Mouse (Mus musculus): ENCODE measurements at regions not wholly inside any gene's neighbourhood (a gene's known extent, or its start where the extent isn't known, plus 50 kb on each side); places are given as distances from the start of the nearest gene placed in this dataset.

DNA sequence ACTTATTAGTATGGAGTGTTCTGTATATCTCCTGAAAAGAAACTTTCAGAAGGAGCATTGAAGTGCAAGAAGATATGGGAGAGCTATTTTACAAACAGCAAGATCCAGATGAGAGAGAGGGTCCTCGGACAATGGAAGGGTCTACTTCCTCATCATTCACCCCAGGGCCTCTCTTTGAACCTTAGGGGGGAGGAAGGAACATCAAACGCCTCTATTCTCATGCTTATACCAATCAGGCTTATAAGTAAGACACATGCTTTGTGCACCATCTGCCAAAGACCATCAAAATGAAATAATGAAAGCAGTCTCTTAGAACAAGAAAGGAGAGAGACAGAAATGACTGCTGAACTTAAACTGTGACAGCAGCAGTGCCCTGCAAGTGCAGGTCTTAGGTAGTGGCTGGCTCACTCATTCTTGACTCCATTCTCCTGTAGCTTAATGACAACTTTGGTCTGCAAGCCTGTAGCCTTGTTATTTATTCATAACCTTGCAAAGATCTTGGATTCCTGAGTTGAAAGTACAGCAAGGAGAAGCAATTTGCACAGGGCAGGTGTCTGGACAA lies 424.5 kb downstream of the Plk2 start:
- no peak overlapping the region for H3K4me2 ChIP-seq (ENCODE audit: low read length)
- no peak overlapping the region for H3K27ac ChIP-seq (ENCODE audit: low read depth, low read length)
- H3K4me1 ChIP-seq (ENCODE audit: control insufficient read depth, insufficient read depth, low read depth, low read length): no peaks in the 10 kb centered on the region
- no peak overlapping the region for H3K4me3 ChIP-seq (ENCODE audit: low read length)
- 24% methylated on average over 2 of the region's 2 CpGs for WGBS
- H3K9ac ChIP-seq (ENCODE audit: low read depth, low read length): no peak overlapping the region
- no peak for ATAC-seq
- H3K27me3 ChIP-seq (replicated peaks; ENCODE audit: control insufficient read depth, insufficient read depth, low read length): no peaks in the 10 kb centered on the region
- H3K36me3 ChIP-seq (ENCODE audit: control insufficient read depth, insufficient read depth, low read length): no peaks in the 10 kb centered on the region
- H3K9me3 ChIP-seq (ENCODE audit: control insufficient read depth, low read length): no peaks in the 10 kb centered on the region

DNA sequence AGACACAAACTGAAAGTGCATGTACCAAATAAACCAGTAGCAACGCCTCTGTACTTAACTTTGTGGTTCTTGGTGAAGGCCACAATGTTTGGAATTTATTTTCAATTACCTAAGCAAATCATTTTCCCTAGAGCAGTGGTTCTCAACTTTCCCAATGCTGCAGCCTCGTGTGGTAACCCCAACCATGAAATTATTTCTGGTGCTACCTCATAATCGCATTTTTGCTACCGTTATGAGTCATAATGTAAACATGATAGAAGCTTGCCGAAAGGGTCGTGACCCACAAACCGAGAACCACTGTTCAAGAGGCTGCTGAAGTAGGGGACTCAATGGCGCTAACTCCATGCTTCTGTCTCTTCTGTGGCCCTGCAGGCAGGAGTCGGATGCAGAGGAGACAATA lies 429.9 kb upstream of the Actbl2 start:
- Histone ChIP-seq H3K27ac (ENCODE audit: low read depth, low read length) (no peak overlapping the region), H3K9ac (ENCODE audit: low read depth, low read length) (no peak overlapping the region), H3K9me3 (ENCODE audit: control insufficient read depth, low read length) (no peaks in the 10 kb centered on the region), H3K27me3 (replicated peaks; ENCODE audit: control insufficient read depth, insufficient read depth, low read length) (no peaks in the 10 kb centered on the region), H3K4me2 (ENCODE audit: low read length) (no peak overlapping the region), H3K4me1 (ENCODE audit: control insufficient read depth, insufficient read depth, low read depth, low read length) (no peaks in the 10 kb centered on the region), H3K4me3 (ENCODE audit: low read length) (no peak overlapping the region), H3K36me3 (ENCODE audit: control insufficient read depth, insufficient read depth, low read length) (no peaks in the 10 kb centered on the region)
- no peak for ATAC-seq
- 92% methylated on average over 9 of the region's 9 CpGs for WGBS

DNA sequence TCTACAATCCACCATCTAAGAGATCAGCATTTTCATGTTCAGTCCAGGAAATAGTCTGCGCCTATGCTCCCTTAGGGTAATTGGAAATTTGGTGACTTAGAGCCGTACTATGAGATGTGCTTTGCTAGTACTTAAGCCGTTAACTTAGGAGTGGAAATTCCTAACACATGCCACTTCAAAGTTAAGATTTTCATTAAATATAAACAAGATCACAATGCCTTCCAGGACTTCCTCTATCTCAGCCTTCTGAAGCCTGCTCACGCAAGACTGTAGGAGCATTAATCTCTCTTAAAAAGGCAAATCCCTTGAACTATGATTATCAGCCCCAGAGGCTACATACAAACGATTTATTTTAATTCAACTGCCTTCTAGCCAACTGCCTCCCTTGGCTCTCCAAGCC lies 422.4 kb upstream of the Actbl2 start:
- ATAC-seq: no peak
- Histone ChIP-seq H3K4me3 (ENCODE audit: low read length) (no peak overlapping the region), H3K4me2 (ENCODE audit: low read length) (no peak overlapping the region), H3K9ac (ENCODE audit: low read depth, low read length) (no peak overlapping the region), H3K27me3 (replicated peaks; ENCODE audit: control insufficient read depth, insufficient read depth, low read length) (no peaks in the 10 kb centered on the region), H3K36me3 (ENCODE audit: control insufficient read depth, insufficient read depth, low read length) (no peaks in the 10 kb centered on the region), H3K27ac (ENCODE audit: low read depth, low read length) (no peak overlapping the region), H3K9me3 (ENCODE audit: control insufficient read depth, low read length) (no peaks in the 10 kb centered on the region), H3K4me1 (ENCODE audit: control insufficient read depth, insufficient read depth, low read depth, low read length) (no peaks in the 10 kb centered on the region)
- 78% methylated on average over 5 of the region's 5 CpGs for WGBS

DNA sequence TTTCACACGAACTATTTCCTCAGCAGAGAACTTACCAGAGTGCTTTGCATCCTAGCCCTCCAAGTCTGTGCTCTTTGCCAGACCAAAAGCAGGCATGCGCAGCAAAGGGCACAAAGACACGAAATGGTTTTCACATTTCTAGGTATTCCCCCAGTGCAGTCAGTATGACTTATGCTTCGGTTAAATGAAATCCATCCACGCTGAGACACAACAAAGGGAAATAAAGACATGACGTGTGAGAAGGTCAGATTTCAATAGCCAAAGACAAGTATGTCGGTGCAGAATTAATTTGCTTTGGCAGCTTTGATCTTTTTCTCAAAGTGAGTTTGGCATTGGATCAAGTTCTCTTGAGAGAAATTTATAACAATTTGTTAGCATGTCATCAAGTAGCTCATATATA lies 417.9 kb upstream of the Actbl2 start:
- no peaks in the 10 kb centered on the region for H3K36me3 ChIP-seq (ENCODE audit: control insufficient read depth, insufficient read depth, low read length)
- WGBS: 44% methylated on average over 7 of the region's 7 CpGs
- H3K27ac ChIP-seq (ENCODE audit: low read depth, low read length): no peak overlapping the region
- H3K4me2 ChIP-seq (ENCODE audit: low read length): no peak overlapping the region
- H3K4me3 ChIP-seq (ENCODE audit: low read length): no peak overlapping the region
- no peak for ATAC-seq
- H3K4me1 ChIP-seq (ENCODE audit: control insufficient read depth, insufficient read depth, low read depth, low read length): no peaks in the 10 kb centered on the region
- H3K9ac ChIP-seq (ENCODE audit: low read depth, low read length): no peak overlapping the region
- H3K9me3 ChIP-seq (ENCODE audit: control insufficient read depth, low read length): no peaks in the 10 kb centered on the region
- H3K27me3 ChIP-seq (replicated peaks; ENCODE audit: control insufficient read depth, insufficient read depth, low read length): no peaks in the 10 kb centered on the region

DNA sequence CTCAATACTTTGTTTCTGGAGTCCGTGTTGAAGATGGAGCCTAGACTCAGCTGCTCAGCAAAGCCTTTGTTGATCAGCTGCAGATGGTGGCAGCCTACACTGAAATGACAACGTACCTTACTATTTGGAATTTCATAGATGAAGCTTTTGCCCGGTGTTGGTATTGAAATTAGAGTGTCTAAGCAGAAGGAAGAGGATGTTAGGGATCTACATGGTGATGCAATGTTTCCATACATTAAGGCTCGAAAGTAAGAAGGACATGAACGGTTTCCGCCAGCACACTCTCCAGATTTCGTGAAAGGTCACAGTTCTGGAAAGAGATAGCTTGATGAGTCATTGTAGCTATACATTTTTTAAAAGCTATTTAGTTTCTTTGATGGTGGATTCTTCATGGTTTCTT lies 412.9 kb upstream of the Actbl2 start:
- ATAC-seq: no peak
- Histone ChIP-seq H3K9me3 (ENCODE audit: control insufficient read depth, low read length) (no peaks in the 10 kb centered on the region), H3K4me3 (ENCODE audit: low read length) (no peak overlapping the region), H3K27ac (ENCODE audit: low read depth, low read length) (no peak overlapping the region), H3K27me3 (replicated peaks; ENCODE audit: control insufficient read depth, insufficient read depth, low read length) (no peaks in the 10 kb centered on the region), H3K4me1 (ENCODE audit: control insufficient read depth, insufficient read depth, low read depth, low read length) (no peaks in the 10 kb centered on the region), H3K9ac (ENCODE audit: low read depth, low read length) (no peak overlapping the region), H3K4me2 (ENCODE audit: low read length) (no peak overlapping the region), H3K36me3 (ENCODE audit: control insufficient read depth, insufficient read depth, low read length) (no peaks in the 10 kb centered on the region)
- 94% methylated on average over 7 of the region's 7 CpGs for WGBS

DNA sequence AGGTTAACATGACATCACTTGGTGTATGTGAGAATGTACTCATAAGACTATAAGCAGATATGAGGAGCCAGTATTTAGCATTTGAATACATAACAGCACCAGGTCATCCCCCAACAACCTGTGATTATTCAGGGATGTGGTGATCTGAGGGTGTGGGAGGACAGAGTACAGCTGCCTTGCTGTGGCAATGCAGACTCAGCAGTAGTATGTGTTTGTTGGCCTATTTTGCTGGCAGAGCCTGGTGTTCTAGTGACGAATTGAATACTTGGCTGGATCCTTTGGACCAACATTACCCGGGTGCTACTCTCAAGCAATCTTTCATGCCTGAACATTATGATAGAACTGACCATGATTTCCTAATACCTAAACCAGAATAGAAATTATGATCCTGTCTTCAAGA lies 409.1 kb upstream of the Actbl2 start:
- H3K27me3 ChIP-seq (replicated peaks; ENCODE audit: control insufficient read depth, insufficient read depth, low read length): no peaks in the 10 kb centered on the region
- H3K4me3 ChIP-seq (ENCODE audit: low read length): no peak overlapping the region
- H3K27ac ChIP-seq (ENCODE audit: low read depth, low read length): no peak overlapping the region
- 85% methylated on average over 2 of the region's 2 CpGs for WGBS
- H3K4me1 ChIP-seq (ENCODE audit: control insufficient read depth, insufficient read depth, low read depth, low read length): no peaks in the 10 kb centered on the region
- no peak overlapping the region for H3K4me2 ChIP-seq (ENCODE audit: low read length)
- no peak overlapping the region for H3K9ac ChIP-seq (ENCODE audit: low read depth, low read length)
- ATAC-seq: no peak
- no peaks in the 10 kb centered on the region for H3K9me3 ChIP-seq (ENCODE audit: control insufficient read depth, low read length)
- no peaks in the 10 kb centered on the region for H3K36me3 ChIP-seq (ENCODE audit: control insufficient read depth, insufficient read depth, low read length)

DNA sequence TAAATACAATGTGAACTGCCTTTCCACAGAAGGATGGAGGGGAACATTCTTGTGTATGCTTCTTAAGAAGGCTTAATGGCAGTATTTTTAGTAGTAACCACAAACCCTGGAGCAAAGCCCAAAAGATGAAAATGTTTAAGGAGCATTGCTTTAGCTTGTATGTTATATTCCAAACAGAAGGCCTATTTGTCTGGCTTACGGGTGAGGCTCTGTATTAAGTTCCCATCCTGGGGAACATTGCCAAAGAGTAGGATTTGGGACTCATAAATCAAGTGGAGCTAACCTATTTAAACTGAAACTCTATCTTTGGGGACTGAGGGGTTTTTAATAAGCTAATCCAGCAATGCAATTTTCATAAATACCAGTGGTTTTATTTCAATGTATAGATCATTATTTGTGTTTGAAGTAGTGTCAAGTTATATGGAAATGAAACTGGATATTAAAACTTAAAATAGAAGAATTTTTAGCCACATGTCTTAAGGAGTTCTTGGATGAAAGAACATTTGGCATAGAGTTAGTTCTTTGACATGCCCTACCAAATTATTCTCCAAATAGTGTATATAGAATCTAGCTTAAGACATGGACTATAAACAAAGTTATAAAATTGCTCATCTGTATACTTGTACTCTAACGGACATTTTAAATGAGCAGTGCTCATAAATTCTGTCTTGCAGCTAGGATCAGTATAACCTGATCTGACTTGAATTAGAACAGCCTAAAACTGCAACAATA lies 401.7 kb upstream of the Actbl2 start:
- H3K27me3 ChIP-seq (replicated peaks; ENCODE audit: control insufficient read depth, insufficient read depth, low read length): no peaks in the 10 kb centered on the region
- no peak overlapping the region for H3K4me3 ChIP-seq (ENCODE audit: low read length)
- H3K9ac ChIP-seq (ENCODE audit: low read depth, low read length): no peak overlapping the region
- ATAC-seq: no peak
- H3K4me1 ChIP-seq (ENCODE audit: control insufficient read depth, insufficient read depth, low read depth, low read length): no peaks in the 10 kb centered on the region
- no peak overlapping the region for H3K4me2 ChIP-seq (ENCODE audit: low read length)
- H3K36me3 ChIP-seq (ENCODE audit: control insufficient read depth, insufficient read depth, low read length): no peaks in the 10 kb centered on the region
- H3K9me3 ChIP-seq (ENCODE audit: control insufficient read depth, low read length): no peaks in the 10 kb centered on the region
- 69% methylated on average over 2 of the region's 2 CpGs for WGBS
- H3K27ac ChIP-seq (ENCODE audit: low read depth, low read length): no peak overlapping the region

DNA sequence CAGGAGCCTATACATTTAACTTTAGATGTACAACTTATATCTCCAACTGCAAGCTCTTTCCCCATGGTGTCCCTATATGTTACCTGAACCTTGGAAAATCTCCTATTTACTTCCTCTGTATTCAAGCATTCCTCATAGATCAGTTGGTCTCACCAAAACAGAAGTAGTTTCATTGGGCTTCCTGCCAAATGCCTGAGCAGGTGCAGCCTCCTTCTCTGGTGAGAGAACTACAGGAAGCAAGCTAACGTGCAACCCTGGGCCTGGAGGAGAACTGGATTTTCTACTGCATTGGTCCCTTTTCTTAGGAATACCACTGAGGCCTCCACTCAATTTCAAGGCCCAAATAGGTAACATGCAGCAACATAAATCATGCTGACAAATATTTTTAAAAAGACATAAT lies 400.6 kb upstream of the Actbl2 start:
- no peak overlapping the region for H3K9ac ChIP-seq (ENCODE audit: low read depth, low read length)
- no peaks in the 10 kb centered on the region for H3K9me3 ChIP-seq (ENCODE audit: control insufficient read depth, low read length)
- WGBS: 58% methylated on average over 1 of the region's 1 CpGs
- H3K4me3 ChIP-seq (ENCODE audit: low read length): no peak overlapping the region
- no peak for ATAC-seq
- H3K4me2 ChIP-seq (ENCODE audit: low read length): no peak overlapping the region
- H3K27ac ChIP-seq (ENCODE audit: low read depth, low read length): no peak overlapping the region
- H3K27me3 ChIP-seq (replicated peaks; ENCODE audit: control insufficient read depth, insufficient read depth, low read length): no peaks in the 10 kb centered on the region
- H3K4me1 ChIP-seq (ENCODE audit: control insufficient read depth, insufficient read depth, low read depth, low read length): no peaks in the 10 kb centered on the region
- no peaks in the 10 kb centered on the region for H3K36me3 ChIP-seq (ENCODE audit: control insufficient read depth, insufficient read depth, low read length)

DNA sequence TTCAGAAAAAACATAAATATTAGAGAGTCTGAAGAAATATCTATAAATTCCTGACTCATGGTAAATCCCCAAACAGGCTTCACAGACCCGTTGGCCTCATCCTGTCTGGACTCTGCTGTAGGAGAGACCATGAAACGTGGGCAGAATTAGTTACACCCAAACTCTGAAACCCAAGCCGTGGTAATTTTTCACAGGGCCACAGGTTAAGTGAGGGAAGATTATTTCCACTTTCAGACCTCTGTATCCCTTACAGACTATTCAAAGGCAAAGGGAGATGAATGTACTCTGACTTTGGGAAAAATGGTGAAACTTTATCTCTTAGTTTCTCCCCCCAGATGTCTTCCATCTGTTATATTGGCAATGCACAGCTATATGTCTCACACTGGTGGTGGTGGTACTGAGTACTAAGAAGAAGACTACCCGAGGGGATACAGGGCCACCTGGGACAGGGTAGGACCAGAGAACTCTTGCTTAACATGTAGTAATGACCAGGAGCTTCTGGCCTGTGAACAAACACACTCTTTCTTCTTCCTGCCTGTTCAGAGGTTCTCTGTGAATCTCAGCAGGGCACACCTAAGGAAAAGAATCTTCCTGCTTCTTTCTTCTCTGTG lies 388.8 kb upstream of the Actbl2 start:
- Histone ChIP-seq H3K27me3 (replicated peaks; ENCODE audit: control insufficient read depth, insufficient read depth, low read length) (no peaks in the 10 kb centered on the region), H3K4me1 (ENCODE audit: control insufficient read depth, insufficient read depth, low read depth, low read length) (no peaks in the 10 kb centered on the region), H3K4me2 (ENCODE audit: low read length) (no peak overlapping the region), H3K27ac (ENCODE audit: low read depth, low read length) (no peak overlapping the region), H3K9me3 (ENCODE audit: control insufficient read depth, low read length) (no peaks in the 10 kb centered on the region), H3K36me3 (ENCODE audit: control insufficient read depth, insufficient read depth, low read length) (no peaks in the 10 kb centered on the region), H3K9ac (ENCODE audit: low read depth, low read length) (no peak overlapping the region), H3K4me3 (ENCODE audit: low read length) (no peak overlapping the region)
- ATAC-seq: no peak
- 80% methylated on average over 4 of the region's 4 CpGs for WGBS

All from hindbrain, embryonic 16.5 days (tissue).